Mouse (Mus musculus) urinary bladder, postnatal 36 days (tissue): ENCODE results near the gene Rsbn1l.
A peak's percentile ranks its signal among the peaks of the same experiment; 100 is the strongest.
"Not testable (repeated sequence)": the region's sequence is repeated elsewhere in the genome, so short reads cannot be mapped to it uniquely, and the experiment has no call there.

Experiments used
- DNase-seq, 2 experiments: peaks; one replicate each; pipeline ENCODE4 v3.0.0; 2022; ENCODE audit warnings: low spot score in 2 of 2, mixed read lengths in 1 of 2

Rsbn1l gene

DNA sequence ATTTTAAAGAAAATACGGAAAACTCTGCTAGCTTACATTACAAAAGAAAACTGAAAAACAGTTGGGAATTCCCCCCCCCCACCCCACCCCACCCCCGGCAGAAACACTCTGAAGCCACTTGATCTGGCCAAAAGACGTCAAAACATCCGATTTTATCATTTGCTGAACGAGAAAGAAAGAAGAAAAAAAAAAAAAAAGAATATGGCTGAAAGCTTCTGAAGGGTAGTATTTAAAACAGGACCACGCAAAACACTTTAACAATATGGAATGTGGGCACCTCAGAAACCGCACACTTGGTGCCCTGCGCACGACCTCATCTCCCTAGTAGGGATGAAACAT is 5.7 kb downstream of the Rsbn1l start:
- no peak for DNase-seq

DNA sequence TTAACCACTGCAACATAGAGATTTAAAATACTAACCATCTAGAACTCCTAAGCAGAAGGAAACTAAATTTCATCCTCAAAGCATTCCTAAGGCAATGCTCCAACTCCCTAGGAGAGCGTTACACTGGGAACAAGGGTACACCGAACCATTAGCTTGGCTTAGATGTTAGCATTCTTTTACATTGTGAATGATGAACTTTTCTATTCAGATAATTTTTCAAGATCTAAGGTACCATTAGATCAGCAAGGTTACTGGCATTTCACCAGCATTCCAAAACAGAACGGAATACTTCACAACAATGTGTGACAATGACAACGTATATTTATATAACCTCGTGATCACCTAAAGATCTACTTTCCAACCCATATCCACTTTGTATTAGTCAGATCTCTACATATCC is 6.1 kb downstream of the Rsbn1l start:
- no peak for DNase-seq

DNA sequence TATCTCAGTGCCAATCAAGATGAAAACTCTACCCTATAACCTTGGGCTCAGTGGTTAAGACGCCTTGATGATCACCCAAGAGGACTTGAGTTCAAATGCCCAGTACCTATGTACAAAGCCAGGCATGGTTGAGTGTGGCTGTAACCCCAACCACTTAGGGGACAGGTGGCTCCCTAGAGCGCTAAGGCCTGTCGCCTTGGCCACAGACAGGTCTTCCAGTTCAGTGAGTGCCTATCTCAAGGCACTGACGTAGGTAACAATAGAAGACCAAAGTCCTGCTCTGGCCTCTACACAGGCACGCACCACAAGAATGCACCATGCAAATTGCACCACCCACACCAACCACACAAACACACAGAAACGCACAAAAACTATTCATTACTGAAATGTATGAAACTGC is 9.3 kb downstream of the Rsbn1l start:
- no peak for DNase-seq

DNA sequence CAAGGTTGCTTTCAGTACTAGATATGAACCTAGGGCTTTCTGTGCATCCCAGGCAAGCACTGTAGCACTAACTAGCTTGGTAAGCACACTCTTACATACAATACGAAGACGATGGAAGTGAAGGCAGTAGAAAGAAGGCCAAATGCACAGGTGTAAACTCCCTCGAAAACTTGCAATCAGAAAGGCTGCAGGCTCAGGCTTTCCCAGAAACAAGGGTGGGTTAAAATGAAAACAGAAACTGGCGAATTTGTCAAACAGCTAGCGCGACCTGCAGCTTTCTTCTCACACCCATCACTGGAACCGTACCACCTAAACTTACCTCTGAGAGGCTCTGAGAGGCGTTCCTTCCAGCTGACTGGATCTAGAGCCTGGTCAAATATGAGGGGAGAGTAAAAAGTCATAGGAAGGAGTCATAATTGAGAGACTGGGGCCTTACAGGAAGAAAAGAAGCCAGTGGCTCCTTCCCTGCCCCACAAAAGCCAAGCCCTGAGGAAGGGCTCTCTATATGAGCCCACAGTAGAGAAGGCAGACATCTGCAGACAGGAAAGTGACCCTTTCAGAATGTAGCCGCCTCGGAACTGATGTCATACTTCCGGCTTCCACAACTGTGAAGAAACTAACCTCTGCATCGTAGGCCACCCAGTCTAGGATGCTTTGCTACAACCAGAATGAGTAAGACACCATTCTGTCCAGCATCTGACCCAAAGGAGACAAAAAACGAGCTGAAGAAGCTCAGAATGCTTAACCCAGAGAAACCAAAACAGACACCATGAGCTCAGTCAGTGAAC is 11.0 kb downstream of the Rsbn1l start:
- no peak for DNase-seq

DNA sequence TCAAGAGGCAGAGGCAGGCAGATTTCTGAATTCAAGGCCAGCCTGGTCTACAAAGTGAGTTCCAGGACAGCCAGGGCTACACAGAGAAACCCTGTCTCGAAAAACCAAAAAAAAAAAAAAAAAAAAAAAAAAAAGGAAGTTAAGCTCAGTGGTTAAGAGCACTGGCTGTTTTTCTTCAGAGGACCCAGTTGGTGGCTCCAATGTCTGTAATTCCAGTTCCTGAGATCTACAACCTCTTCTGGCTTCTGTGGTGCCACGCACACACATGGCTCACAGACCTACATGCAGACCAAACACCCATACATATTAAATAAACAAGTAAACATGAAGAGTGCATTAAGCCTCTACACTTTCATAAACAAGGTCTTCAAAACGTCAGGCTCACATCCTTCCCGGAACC is 12.4 kb downstream of the Rsbn1l start:
- not testable (repeated sequence) for DNase-seq

DNA sequence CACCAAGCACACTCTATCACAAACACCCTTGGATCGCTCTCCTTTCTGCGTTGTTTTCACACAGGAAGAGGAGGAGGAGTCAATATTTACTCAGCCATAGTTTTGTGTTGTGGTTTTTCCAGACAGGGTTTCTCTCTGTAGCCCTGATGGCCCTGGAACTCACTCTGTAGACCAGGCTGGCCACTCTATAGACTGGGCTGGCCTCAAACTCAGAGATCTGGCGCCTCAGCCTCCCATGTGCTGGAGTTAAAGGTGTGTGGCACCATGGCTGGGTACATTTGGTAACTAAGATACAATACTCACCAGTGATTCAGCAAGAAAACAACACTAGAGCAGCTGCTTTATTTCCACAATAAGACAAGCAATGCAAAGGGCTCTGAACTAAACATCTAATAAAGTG is 13.7 kb downstream of the Rsbn1l start:
- DNase-seq = no peak

DNA sequence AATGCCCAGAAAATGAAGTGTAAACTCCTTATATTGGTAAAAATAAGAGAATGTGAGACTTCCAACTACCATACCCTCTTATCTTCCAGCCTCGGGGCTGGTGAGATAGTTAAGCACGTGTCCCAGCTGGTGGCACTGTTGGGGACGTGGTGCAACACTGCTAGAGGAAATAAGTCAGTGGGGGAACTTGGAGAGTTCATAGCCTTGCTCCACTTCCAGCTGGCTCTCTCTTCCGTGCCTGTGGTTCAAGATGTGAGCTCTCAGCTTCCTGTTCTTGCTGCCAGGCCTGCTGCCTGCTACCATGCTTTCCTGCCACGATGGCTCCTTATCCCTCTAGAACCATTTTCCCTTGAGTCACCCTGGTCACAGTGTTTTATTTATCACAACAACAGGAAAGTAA is 15.0 kb downstream of the Rsbn1l start:
- peak in 1 of 2 experiments; percentile 34 for DNase-seq

DNA sequence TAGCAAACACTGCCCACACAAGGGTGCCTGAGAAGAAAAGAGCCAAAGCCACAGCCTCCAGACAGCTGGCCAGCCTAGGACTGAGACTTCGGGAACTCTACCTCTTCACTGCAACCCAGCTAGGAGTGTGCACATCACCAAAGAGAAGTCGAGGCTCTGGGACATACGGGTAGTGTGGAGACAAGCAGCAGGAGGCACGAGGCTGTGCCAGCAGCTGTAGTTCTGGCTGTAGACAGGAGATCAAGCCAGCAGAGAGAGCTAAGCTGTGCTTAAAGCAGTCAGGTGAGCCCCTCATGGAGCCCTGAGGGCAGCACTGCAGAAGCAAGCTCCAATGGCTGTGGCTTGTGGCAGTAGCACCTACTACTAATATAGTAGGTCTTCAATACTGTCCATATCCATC is 15.5 kb downstream of the Rsbn1l start:
- no peak for DNase-seq

DNA sequence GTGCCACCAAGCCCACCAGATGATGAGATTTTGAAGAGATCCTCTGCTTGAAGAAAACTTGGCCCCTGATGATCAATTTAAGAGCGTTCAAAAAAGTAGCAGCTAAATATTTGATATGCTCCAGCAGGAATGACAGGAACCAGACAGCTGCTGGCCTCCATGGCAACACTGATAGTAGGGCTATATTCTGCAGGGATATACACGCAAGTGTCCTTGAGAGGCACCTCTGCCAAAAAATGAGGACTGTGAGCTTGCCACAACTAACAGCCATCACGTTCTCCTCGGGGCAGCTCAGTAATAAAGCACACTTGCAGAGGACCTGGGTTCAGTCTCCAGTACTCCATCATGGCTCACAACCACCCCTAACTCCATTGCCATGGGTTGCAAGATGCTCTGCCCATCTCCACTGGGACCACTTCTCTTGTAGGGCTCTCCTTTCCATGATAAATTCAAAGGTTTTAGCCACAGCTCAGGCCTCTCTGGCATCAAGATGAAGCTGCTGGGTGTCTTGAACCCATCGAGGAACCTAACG is 16.1 kb downstream of the Rsbn1l start:
- DNase-seq = no peak

DNA sequence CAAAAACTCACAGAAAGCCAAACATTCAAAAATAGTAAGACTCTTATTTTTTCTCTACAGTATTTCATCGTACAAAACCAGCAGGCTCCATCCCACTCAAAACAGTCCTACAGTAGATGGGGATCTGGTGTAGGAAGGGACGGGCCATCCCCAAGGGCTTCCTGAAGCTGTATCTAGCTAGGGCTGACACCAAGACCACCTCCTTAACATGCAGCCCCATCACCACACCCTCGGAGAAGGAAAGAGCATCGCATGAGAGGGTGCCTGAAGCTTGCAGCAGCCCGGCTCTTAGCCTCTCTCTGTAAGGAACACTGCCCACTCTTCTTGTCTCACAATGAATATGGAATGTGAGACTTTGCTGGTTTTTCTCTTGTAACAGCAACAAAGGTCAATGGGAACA is 17.7 kb downstream of the Rsbn1l start:
- no peak for DNase-seq

DNA sequence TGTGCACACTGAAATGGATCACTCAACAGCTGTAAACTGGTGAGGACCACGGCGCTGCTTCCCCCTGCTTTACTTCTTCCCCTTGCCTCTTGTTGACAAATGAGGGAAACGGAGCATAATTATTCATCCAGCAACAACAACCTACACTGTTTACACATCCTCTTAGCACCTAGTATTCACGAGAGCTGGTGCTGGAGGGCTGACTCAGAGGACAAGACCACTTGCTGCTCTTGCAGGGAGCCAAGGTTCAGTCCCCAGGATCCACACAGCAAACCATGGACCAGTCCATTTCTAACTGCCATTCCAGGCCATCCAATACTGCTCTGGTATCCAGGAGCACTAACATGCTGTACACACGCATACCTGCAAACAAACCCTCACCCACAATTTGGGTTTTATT is 20.3 kb downstream of the Rsbn1l start:
- no peak for DNase-seq

DNA sequence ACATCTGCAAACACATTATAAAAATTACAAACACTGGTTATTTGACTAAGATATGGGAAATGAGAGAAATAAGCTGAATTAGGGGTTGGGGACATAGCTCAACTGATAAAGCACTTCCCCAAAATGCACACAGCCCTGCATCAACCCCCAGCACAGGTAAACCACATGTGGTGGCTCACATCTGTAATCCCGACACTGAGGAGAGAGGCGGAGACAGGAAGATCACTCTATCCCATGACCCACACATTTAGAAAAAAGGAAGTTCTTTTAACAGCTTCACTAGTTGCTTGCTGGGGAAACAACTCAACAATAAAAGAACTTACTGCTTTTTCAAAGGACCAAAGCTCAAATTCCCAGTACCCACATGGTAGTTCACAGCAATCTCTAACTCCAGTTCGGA is 23.6 kb downstream of the Rsbn1l start:
- DNase-seq = no peak

DNA sequence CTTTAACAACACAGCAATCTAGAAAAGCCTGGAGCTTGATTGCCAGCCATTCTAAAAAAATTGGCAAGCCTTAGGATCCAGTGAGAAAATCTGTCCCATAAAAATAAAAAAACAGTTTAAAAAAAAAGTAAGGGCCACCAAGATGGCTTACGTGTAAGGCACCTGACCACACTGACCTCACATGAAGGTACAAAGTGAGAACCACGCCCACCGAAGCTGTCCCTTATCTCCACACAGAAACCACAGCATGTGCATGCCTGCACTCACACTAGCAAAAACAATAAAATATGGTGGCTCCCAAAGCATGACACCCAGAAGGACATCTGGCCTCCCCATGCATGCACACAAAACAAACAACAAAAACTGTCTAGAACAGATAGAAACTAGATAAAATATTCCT is 24.9 kb downstream of the Rsbn1l start:
- no peak for DNase-seq

DNA sequence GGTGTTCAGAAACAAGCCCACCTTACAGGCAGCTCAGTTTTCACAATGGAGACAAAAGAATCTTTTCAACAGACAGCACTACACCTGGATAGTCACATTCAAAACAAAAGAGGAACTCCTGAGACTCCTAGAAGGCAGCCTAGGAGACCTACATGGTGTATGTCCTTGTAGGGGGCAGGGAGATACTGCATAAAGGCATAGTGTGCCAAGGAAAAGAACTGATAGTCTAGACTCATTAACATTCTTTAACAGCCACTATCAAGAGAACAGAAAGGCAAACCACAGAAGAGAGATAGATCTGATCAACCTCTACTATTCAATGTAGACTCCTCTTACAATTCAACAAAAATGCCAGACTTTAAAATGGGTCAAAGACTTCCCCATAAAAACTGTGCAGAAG is 25.8 kb downstream of the Rsbn1l start:
- no peak for DNase-seq

DNA sequence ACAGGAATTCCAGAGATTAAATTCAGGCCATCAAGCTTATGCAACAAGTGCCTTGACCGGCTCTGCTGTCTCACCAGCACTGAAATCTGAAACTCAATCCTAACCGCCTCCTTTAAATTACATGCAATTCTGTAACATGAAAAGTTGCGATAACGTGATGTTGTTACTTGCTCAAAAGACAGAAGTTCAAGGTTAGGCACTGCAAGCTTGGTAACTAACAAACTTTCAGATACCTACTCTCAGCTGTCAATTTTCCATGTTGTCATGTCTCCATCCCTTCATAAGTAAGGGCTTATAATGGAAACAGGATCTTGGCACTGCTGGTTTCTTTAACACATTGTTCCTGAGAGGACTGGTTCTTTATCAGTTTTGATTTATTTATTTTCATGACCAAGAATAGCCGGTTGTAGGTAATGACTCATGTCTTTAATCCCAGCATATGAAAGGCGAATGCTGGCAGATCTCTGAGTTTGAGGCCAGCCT is 26.5 kb downstream of the Rsbn1l start:
- no peak for DNase-seq

DNA sequence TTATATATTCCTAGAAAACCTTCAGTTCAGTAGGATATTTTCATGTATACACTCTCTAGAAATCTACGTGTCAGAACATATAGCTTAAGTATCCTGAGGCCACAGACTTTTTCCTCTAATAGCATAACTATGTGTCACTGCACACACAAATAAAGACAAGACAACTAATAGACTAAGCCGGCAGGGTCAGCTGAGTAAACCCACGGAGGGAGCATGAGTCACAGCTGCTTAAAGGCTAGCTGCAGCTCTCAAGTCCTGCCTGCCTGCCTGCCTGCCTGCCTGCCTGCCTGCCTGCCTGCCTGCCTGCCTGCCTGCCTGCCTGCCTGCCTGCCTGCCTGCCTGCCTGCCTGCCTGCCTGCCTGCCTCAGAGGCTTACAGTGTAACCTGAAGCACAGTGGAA is 30.7 kb downstream of the Rsbn1l start:
- DNase-seq = no peak

DNA sequence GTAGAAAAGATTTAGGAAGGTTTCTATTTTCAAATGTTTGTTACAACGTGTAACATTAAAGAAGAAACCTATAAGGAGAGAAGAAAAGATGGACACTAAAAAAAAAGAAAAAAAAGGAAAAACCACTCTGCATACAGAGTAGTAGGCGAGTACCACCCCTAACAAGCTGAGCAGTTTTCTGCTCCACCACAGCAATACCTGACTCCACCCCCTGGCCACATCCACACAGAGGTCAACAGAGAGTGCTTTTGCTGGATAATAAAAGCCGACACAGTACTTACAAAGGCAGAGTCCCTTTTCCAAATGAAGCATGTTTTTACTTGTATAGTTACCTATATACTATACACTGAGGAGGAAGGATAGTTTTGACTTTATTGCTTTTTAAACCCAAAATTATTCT is 31.6 kb downstream of the Rsbn1l start:
- DNase-seq = no peak

DNA sequence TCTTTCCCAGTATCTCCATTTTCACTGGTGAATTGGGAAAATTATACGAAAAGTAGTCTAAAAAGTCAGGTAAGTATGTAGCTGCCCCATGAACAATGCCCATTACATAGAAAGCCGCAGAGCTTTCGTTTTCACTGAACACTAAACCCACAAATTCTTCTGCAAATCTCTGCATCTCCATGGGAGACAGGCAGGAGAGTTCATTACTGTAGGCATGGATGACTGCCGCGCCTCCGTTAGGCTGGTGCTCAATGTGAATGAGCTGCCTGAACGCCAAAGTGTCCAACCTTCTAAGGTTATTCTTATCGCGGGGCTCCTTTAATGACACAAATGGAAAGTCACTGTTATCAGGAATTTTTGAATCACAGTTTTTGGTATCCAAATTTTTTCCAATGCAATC is 36.6 kb downstream of the Rsbn1l start:
- no peak for DNase-seq

DNA sequence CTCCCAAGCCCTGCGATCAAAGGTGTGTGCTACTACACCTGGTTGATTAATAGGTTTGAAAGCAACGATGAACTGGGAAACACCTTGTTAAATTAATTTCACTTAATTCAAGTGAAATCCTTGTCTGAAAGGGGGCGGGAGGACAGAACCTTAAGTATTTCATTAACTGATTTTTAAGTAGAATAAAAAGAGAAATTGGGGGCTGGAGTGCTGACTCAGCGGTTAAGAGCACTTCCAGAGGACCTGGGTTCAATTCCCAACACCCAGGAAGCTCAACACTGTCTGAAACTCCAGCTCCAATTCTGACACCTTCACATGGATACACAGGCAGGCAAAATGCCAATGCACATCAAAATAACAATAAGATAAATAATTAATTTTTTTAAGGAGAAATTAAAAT is 37.2 kb downstream of the Rsbn1l start:
- no peak for DNase-seq

DNA sequence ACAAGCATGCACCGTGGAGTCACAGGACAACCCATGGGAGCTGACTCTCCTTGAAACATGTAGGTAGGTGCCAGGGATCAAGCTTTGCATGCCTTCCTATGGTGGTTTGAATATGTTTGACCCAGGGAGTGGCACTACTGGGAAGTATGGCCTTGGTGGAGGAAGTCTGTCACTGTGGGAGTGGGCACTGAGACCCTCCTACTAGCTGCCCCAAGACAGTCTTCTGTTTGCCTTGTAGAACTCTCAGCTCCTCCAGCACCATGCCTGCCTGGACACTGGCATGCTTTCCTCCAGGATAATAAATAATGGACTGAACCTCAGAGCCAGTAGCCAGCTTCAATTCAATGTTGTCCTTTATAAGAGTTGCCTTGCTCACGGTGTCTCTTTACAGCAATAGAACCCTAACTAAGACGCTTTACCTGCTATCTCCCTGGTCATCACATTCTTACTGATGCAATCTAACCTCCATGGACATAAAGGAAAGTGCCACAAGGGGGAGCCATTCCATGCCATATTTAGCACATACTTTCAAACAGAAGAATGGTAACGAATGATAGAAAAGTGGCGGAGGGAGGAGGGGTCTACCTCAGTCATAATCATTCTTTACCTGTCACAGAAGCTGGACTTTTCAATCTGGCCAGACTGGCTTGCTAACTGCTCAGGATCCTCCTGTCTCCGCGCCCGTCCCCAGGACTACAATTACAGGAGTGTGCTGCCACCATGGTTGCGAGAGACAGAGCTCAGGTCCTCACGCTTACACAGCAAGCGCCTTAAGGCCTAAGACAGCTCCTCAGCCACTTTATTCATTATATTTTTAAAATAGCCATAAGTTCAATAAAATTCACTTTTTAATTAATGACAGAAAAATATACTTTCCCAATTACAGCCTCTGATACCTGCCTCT is 42.6 kb downstream of the Rsbn1l start:
- peak; percentile 42 to 55 for DNase-seq

DNA sequence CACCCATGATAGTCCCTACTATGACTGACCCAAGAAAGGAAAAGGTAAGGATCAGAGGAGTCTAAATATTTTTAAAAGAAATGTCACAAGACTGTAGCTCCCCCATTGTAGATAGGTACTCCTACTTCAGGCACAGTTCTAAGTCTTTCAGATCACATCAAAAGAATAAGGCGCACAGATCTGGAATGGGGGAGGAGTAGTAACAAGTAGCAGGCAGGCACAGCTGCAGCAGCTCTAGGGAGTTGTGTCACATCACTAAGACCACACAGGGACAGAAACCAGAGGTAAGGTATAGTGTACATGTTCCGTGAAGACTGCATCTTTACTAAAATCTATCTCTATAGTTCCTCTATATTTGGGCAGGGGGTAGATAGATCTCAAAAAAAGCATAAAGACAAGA is 44.5 kb downstream of the Rsbn1l start:
- DNase-seq = no peak

DNA sequence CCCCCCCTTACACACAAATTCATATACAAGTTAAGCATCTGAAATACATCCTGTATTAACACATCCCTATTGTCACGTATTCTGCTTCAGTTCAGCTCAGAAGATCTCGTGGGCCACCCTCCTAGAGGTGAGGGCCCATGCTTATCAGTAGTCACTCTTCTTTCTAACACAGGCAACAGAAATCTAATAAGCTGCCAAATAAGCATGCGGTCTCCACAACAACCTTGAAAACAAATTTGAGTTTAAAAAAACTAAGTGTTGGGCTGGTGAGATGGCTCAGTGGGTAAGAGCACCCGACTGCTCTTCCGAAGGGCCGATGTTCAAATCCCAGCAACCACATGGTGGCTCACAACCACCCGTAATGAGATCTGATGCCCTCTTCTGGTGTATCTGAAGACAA is 50.0 kb downstream of the Rsbn1l start:
- DNase-seq = no peak

DNA sequence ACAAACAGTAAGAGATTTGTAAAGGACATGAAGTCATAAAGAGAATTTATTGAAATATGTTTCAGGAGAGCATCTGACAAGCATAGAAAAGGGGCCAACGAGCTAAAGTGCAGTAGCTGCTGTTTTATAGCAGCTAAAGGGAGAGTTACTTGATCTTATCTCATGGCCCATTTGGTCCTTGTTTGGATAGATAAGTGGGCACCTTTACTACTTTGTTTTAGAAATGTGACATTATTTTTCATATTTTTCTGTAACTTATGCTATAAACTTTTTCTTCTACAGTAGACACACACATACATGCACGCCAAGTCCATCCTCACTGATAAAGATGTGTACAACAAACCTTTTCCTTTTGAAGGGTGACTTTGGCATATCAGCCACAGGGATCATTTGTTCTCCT is 50.8 kb downstream of the Rsbn1l start:
- no peak for DNase-seq
